Comparison of ENCODE assay signal across 8 mouse cellular contexts in the genomic region with DNA sequence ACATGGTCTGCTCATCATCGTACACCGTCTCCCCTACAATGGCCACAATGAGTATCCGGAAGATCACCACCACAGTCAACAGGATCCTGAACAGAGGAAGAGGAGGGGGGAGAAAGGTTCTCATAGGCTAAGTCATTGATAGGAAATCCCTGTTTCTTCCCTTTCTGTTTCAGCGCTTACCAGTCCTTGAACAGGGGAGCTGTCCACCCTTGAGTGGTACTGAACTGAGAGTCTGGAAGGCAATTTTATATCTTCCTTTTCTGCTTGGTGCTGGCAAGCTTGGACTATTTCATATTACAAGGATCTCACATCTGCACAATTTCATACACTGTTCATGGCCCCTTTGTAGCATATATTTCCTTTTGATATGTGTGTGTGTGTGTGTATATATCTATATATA. TPM values are rescaled to one million over a fixed set of nuclear protein-coding genes. Genes with fewer than 3 reads are reported as not detected.
A peak's percentile ranks its signal among the peaks of the same experiment; 100 is the strongest.
DNase-seq lines count a peak whose midpoint lies in the region; ATAC-seq and TF ChIP-seq lines count a peak whose summit lies in the region.

No protein-coding gene starts in this region.

- no peak for ATAC-seq in heart, postnatal 0 days (ENCODE audit: insufficient read depth, low read depth)
- ATAC-seq in granulocyte monocyte progenitor cell, adult 5-6 weeks (replicated peaks; ENCODE audit: poor library complexity, severe bottlenecking) = peak; percentile 60; the same call in 1 of the 2 replicates
- no peak for ATAC-seq in lung, postnatal 0 days

- 0 out of 2 replicates have a peak, but pooled peaks cover 4% of the 10 kb centered on the region for H3K4me1 ChIP-seq in heart, postnatal 0 days (ENCODE audit: control insufficient read depth, insufficient read depth)
- no peaks in the 10 kb centered on the region for H3K4me1 ChIP-seq in lung, postnatal 0 days (ENCODE audit: insufficient read depth, low read depth, low read length)

- H3K27me3 ChIP-seq in heart, postnatal 0 days (ENCODE audit: control insufficient read depth, insufficient read depth, low read length) = peaks cover 44% of the 10 kb centered on the region
- H3K27me3 ChIP-seq in lung, postnatal 0 days (replicated peaks; ENCODE audit: insufficient read depth, low read length) = peaks cover 29% of the 10 kb centered on the region

- H3K27ac ChIP-seq in heart, postnatal 0 days (ENCODE audit: low read depth) = no peak overlapping the region
- H3K27ac ChIP-seq in lung, postnatal 0 days (ENCODE audit: low read length) = no peak overlapping the region

- no peak for TF ChIP-seq EP300 in heart, postnatal 0 days (IDR thresholded peaks at IDR 0.05; ENCODE audit: low read depth)
- TF ChIP-seq EP300 in lung, postnatal 0 days (IDR thresholded peaks at IDR 0.05) = no peak

- no peaks in the 10 kb centered on the region for H3K36me3 ChIP-seq in heart, postnatal 0 days (replicated peaks; ENCODE audit: control insufficient read depth, insufficient read depth, low read length)
- H3K36me3 ChIP-seq in lung, postnatal 0 days (ENCODE audit: insufficient read depth, low read length) = no peaks in the 10 kb centered on the region

- DNase-seq in heart, postnatal 0 days (ENCODE audit: low spot score) = peak; percentile 40
- no peak for DNase-seq in heart, postnatal 25 days (ENCODE audit: low spot score)
- peak; percentile 61 for DNase-seq in ZHBTc4 (ENCODE audit: low read depth, low spot score)
- DNase-seq in lung, postnatal 0 days (ENCODE audit: low spot score) = peak; percentile 68
- peak; percentile 70 for DNase-seq in retina, postnatal 1 day
- no peak for DNase-seq in spleen, postnatal 4 days (ENCODE audit: low spot score in 2 of 2)
- no peak for DNase-seq in cerebellum, postnatal 36 days

- no peak overlapping the region for H3K4me2 ChIP-seq in heart, postnatal 0 days (ENCODE audit: low read depth, low read length)
- no peak overlapping the region for H3K4me2 ChIP-seq in lung, postnatal 0 days (replicated peaks; ENCODE audit: low read depth, low read length)

- no peak for TF ChIP-seq CTCF in heart, postnatal 0 days (IDR thresholded peaks at IDR 0.05; ENCODE audit: low read depth)
- TF ChIP-seq CTCF in lung, postnatal 0 days (IDR thresholded peaks at IDR 0.05) = no peak

- intact Hi-C loops in heart, postnatal 25 days (cut with DNase I) = no loop called here

- no peak overlapping the region for H3K4me3 ChIP-seq in heart, postnatal 0 days (ENCODE audit: low read depth, low read length)
- H3K4me3 ChIP-seq in lung, postnatal 0 days (ENCODE audit: low read depth, low read length) = no peak overlapping the region

- H3K9me3 ChIP-seq in heart, postnatal 0 days (replicated peaks; ENCODE audit: control insufficient read depth, low read length) = no peaks in the 10 kb centered on the region
- no peaks in the 10 kb centered on the region for H3K9me3 ChIP-seq in lung, postnatal 0 days (ENCODE audit: low read length)

- H3K9ac ChIP-seq in heart, postnatal 0 days (replicated peaks; ENCODE audit: low read depth, low read length) = no peak overlapping the region
- H3K9ac ChIP-seq in lung, postnatal 0 days (replicated peaks; ENCODE audit: low read depth) = no peak overlapping the region

- 35% methylated on average over 4 of the region's 4 CpGs for WGBS in heart, postnatal 0 days
- WGBS in lung, postnatal 0 days = 48% methylated on average over 4 of the region's 4 CpGs

RNA-seq across cellular contexts. Expression of a gene that starts 1.6 kb away (rescaled TPM):
- total RNA-seq in heart, postnatal 0 days (2014; rRNA removed; ENCODE audit: low replicate concordance) = 0.12 TPM in 1 of 2 replicates, not detected in the other
- not detected in 2 replicates for polyA plus RNA-seq in heart, postnatal 0 days (2015; fragmentation: Nextera tagmentation; extraction: Ambion mirVana)
- total RNA-seq in heart, postnatal 25 days (2021) = not detected
- total RNA-seq in granulocyte monocyte progenitor cell, adult 5-6 weeks (2014; fragmentation: Nextera tagmentation) = not detected in 2 replicates
- total RNA-seq in granulocyte monocyte progenitor cell, adult 5-6 weeks (2017) = not detected in 2 replicates
- polyA plus RNA-seq in lung, postnatal 0 days (2015; fragmentation: Nextera tagmentation; extraction: Ambion mirVana) = not detected in 2 replicates

RNA-seq across cellular contexts. Expression of a gene that starts 41.5 kb away (rescaled TPM):
- total RNA-seq in heart, postnatal 0 days (2014; rRNA removed; ENCODE audit: low replicate concordance) = 20,690 and 21,635 TPM in 2 replicates
- polyA plus RNA-seq in heart, postnatal 0 days (2015; fragmentation: Nextera tagmentation; extraction: Ambion mirVana) = 18,379 and 21,577 TPM in 2 replicates
- over 10,000 TPM; 16,244 to 16,268 TPM for total RNA-seq in heart, postnatal 25 days (2021)
- not detected in 2 replicates for total RNA-seq in granulocyte monocyte progenitor cell, adult 5-6 weeks (2014; fragmentation: Nextera tagmentation)
- not detected in 2 replicates for total RNA-seq in granulocyte monocyte progenitor cell, adult 5-6 weeks (2017)
- polyA plus RNA-seq in lung, postnatal 0 days (2015; fragmentation: Nextera tagmentation; extraction: Ambion mirVana) = 170 and 194 TPM in 2 replicates

Comparison
In these comparisons a context has a peak if more than half of its experiments do, and no peak if none do; other contexts are left out.
1. DNase-seq: peak in heart, postnatal 0 days (single experiment), ZHBTc4 (single experiment), lung, postnatal 0 days (single experiment) and retina, postnatal 1 day (single experiment); none in heart, postnatal 25 days (single experiment), spleen, postnatal 4 days (0 of 2) and cerebellum, postnatal 36 days (0 of 2).
2. RNA of a gene that starts 41.5 kb away (total RNA-seq): 20,690 to 21,635 TPM in heart, postnatal 0 days and 16,244 to 16,268 TPM in heart, postnatal 25 days; not detected in granulocyte monocyte progenitor cell, adult 5-6 weeks; every median in the first group is over 1,000 times any median in the second.